Comparison of ENCODE assay signal across 8 mouse cellular contexts in genomic region chr19:5511074-5511632, GRCm38 (mm10). TPM values are rescaled to one million over a fixed set of nuclear protein-coding genes. Genes with fewer than 3 reads are reported as not detected.
DNase-seq lines count a peak whose midpoint lies in the region; ATAC-seq and TF ChIP-seq lines count a peak whose summit lies in the region.

No protein-coding gene starts in this region.

- no peak for TF ChIP-seq CTCF in kidney, adult 2 months (conservative IDR thresholded peaks at IDR 0.05; ENCODE audit: insufficient read depth, insufficient read length, low read depth, low read length)

- no peaks in the 10 kb centered on the region for H3K36me3 ChIP-seq in kidney, adult 2 months (ENCODE audit: control insufficient read depth, insufficient read depth, low read length)
- no peaks in the 10 kb centered on the region for H3K36me3 ChIP-seq in hindbrain, embryonic 12.5 days
- H3K36me3 ChIP-seq in midbrain, embryonic 13.5 days, result no peaks in the 10 kb centered on the region

- no peak for TF ChIP-seq POLR2A in kidney, adult 2 months (IDR thresholded peaks at IDR 0.05; ENCODE audit: low read depth, low read length)

- H3K9ac ChIP-seq in hindbrain, embryonic 12.5 days, result peak overlapping the region; percentile 67
- H3K9ac ChIP-seq in midbrain, embryonic 13.5 days (replicated peaks), result peak overlapping the region; percentile 64

- peak overlapping the region; percentile 71 for H3K4me2 ChIP-seq in hindbrain, embryonic 12.5 days (replicated peaks)
- H3K4me2 ChIP-seq in midbrain, embryonic 13.5 days (replicated peaks), result peak overlapping the region; percentile 79

- peak overlapping the region; percentile 53 for H3K4me3 ChIP-seq in kidney, adult 2 months (ENCODE audit: insufficient read depth, low read depth, low read length)
- peak overlapping the region; percentile 48 for H3K4me3 ChIP-seq in hindbrain, embryonic 12.5 days
- peak overlapping the region; percentile 54 for H3K4me3 ChIP-seq in midbrain, embryonic 13.5 days (replicated peaks)

- peak overlapping the region; percentile 5; the same call in 1 of the 2 replicates for H3K27ac ChIP-seq in kidney, adult 2 months (ENCODE audit: insufficient read depth, low read depth, low read length)
- H3K27ac ChIP-seq in hindbrain, embryonic 12.5 days, result no peak overlapping the region
- H3K27ac ChIP-seq in midbrain, embryonic 13.5 days, result 0 out of 2 replicates have a peak overlapping the region, but pooled peaks have one; percentile 9

- WGBS in kidney, adult 2 months, result 41% methylated on average over 15 of the region's 15 CpGs
- WGBS in hindbrain, embryonic 12.5 days, result 49% methylated on average over 14 of the region's 15 CpGs
- 53% methylated on average over 15 of the region's 15 CpGs for WGBS in midbrain, embryonic 13.5 days

- H3K9me3 ChIP-seq in hindbrain, embryonic 12.5 days (replicated peaks), result no peaks in the 10 kb centered on the region
- H3K9me3 ChIP-seq in midbrain, embryonic 13.5 days, result no peaks in the 10 kb centered on the region

- ATAC-seq in hindbrain, embryonic 12.5 days (ENCODE audit: low FRiP score), result no peak
- no peak for ATAC-seq in midbrain, embryonic 13.5 days

- DNase-seq in kidney, adult 2 months, result no peak
- DNase-seq in kidney, adult 11 months, result no peak
- peak; percentile 42 for DNase-seq in ZHBTc4 (ENCODE audit: low read depth, low spot score)
- DNase-seq in cerebellum, adult 9-10 months, result no peak
- DNase-seq in urinary bladder, adult 2 months (ENCODE audit: low spot score), result no peak
- no peak for DNase-seq in lung, postnatal 25 days (ENCODE audit: low spot score)

- peaks cover 9% of the 10 kb centered on the region; the same call in 1 of the 2 replicates for H3K4me1 ChIP-seq in kidney, adult 2 months (ENCODE audit: control insufficient read depth, insufficient read depth, low read length)
- peaks cover 20% of the 10 kb centered on the region for H3K4me1 ChIP-seq in hindbrain, embryonic 12.5 days
- peaks cover 26% of the 10 kb centered on the region for H3K4me1 ChIP-seq in midbrain, embryonic 13.5 days (replicated peaks)

- H3K27me3 ChIP-seq in kidney, adult 2 months (replicated peaks; ENCODE audit: control insufficient read depth, insufficient read depth, low read length), result no peaks in the 10 kb centered on the region
- no peaks in the 10 kb centered on the region for H3K27me3 ChIP-seq in hindbrain, embryonic 12.5 days
- no peaks in the 10 kb centered on the region for H3K27me3 ChIP-seq in midbrain, embryonic 13.5 days

RNA-seq across cellular contexts. Expression of gene Snx32, which starts 0.8 kb away (rescaled TPM):
- 14.7 and 16.3 TPM in 2 replicates for polyA plus RNA-seq in kidney, adult 2 months (2012; rRNA removed)
- polyA plus RNA-seq in hindbrain, embryonic 12.5 days (2016; fragmentation: Nextera tagmentation; extraction: Ambion mirVana), result 38.3 and 42.2 TPM in 2 replicates
- 70.4 and 73.6 TPM in 2 replicates for polyA plus RNA-seq in midbrain, embryonic 13.5 days (2015; fragmentation: Nextera tagmentation; extraction: Ambion mirVana)
- 33.0 and 37.7 TPM in 2 replicates for polyA plus RNA-seq in urinary bladder, adult 2 months (2012; rRNA removed)

RNA-seq across cellular contexts. Expression of gene 1700020D05Rik, which starts 7.6 kb away (rescaled TPM):
- 0.62 and 0.69 TPM in 2 replicates for polyA plus RNA-seq in kidney, adult 2 months (2012; rRNA removed)
- polyA plus RNA-seq in hindbrain, embryonic 12.5 days (2016; fragmentation: Nextera tagmentation; extraction: Ambion mirVana), result 0.23 and 0.56 TPM in 2 replicates
- polyA plus RNA-seq in midbrain, embryonic 13.5 days (2015; fragmentation: Nextera tagmentation; extraction: Ambion mirVana), result 0.26 and 0.27 TPM in 2 replicates
- 1.5 and 2.2 TPM in 2 replicates for polyA plus RNA-seq in urinary bladder, adult 2 months (2012; rRNA removed)

RNA-seq across cellular contexts. Expression of gene Cfl1, which starts 20.9 kb away (rescaled TPM):
- polyA plus RNA-seq in kidney, adult 2 months (2012; rRNA removed), result 395 and 413 TPM in 2 replicates
- 3,169 and 3,299 TPM in 2 replicates for polyA plus RNA-seq in hindbrain, embryonic 12.5 days (2016; fragmentation: Nextera tagmentation; extraction: Ambion mirVana)
- 3,599 and 3,660 TPM in 2 replicates for polyA plus RNA-seq in midbrain, embryonic 13.5 days (2015; fragmentation: Nextera tagmentation; extraction: Ambion mirVana)
- 669 and 714 TPM in 2 replicates for polyA plus RNA-seq in urinary bladder, adult 2 months (2012; rRNA removed)

RNA-seq across cellular contexts. Expression of gene Mus81, which starts 23.0 kb away (rescaled TPM):
- 29.8 and 35.1 TPM in 2 replicates for polyA plus RNA-seq in kidney, adult 2 months (2012; rRNA removed)
- polyA plus RNA-seq in hindbrain, embryonic 12.5 days (2016; fragmentation: Nextera tagmentation; extraction: Ambion mirVana), result 43.3 and 45.4 TPM in 2 replicates
- polyA plus RNA-seq in midbrain, embryonic 13.5 days (2015; fragmentation: Nextera tagmentation; extraction: Ambion mirVana), result 52.1 and 53.2 TPM in 2 replicates
- 23.3 and 32.8 TPM in 2 replicates for polyA plus RNA-seq in urinary bladder, adult 2 months (2012; rRNA removed)

RNA-seq across cellular contexts. Expression of gene Efemp2, which starts 37.4 kb away (rescaled TPM):
- polyA plus RNA-seq in kidney, adult 2 months (2012; rRNA removed), result 43.6 and 50.8 TPM in 2 replicates
- 75.3 and 81.0 TPM in 2 replicates for polyA plus RNA-seq in hindbrain, embryonic 12.5 days (2016; fragmentation: Nextera tagmentation; extraction: Ambion mirVana)
- 31.8 and 33.4 TPM in 2 replicates for polyA plus RNA-seq in midbrain, embryonic 13.5 days (2015; fragmentation: Nextera tagmentation; extraction: Ambion mirVana)
- polyA plus RNA-seq in urinary bladder, adult 2 months (2012; rRNA removed), result 77.3 and 86.8 TPM in 2 replicates
